Mouse (Mus musculus) macrophage (primary cell): ENCODE results near the gene Tfb2m. TPM values are rescaled to one million over a fixed set of nuclear protein-coding genes. Genes with fewer than 3 reads are reported as not detected.

Source experiments
- H3K27ac ChIP-seq: fragments of 350-480 bp; formaldehyde crosslinking; 2 replicates; pipeline ENCODE4 v1.9.0; 2021
- H3K36me3 ChIP-seq: fragments of 350-480 bp; formaldehyde crosslinking; 2 replicates; pipeline ENCODE4 v1.9.0; 2021; ENCODE audit errors: inconsistent target
- H3K4me3 ChIP-seq: fragments of 350-480 bp; formaldehyde crosslinking; 2 replicates; pipeline ENCODE4 v1.9.0; 2021; ENCODE audit errors: inconsistent target
- H3K79me2 ChIP-seq: fragments of 350-480 bp; formaldehyde crosslinking; 2 replicates; pipeline ENCODE4 v1.9.0; 2021; ENCODE audit errors: inconsistent target
- WGBS: methylation state at CpG from one replicate; pipeline ENCODE4 v1.1.7; 2026; ENCODE audit warnings: inconsistent platforms; ENCODE audit not compliant: missing documents; 5-methylcytosine and 5-hydroxymethylcytosine counted together
- polyA plus RNA-seq: library from polyadenylated mRNA; stranded (reverse); fragments of 250-400 nt; gene quantifications from 3 replicates; pipeline ENCODE4 v1.2.4, GENCODE M21; 2018; ENCODE audit warnings: inconsistent platforms

Tfb2m gene
- polyA plus RNA-seq, 1 experiment from 2014 or later = 18.1 TPM

DNA sequence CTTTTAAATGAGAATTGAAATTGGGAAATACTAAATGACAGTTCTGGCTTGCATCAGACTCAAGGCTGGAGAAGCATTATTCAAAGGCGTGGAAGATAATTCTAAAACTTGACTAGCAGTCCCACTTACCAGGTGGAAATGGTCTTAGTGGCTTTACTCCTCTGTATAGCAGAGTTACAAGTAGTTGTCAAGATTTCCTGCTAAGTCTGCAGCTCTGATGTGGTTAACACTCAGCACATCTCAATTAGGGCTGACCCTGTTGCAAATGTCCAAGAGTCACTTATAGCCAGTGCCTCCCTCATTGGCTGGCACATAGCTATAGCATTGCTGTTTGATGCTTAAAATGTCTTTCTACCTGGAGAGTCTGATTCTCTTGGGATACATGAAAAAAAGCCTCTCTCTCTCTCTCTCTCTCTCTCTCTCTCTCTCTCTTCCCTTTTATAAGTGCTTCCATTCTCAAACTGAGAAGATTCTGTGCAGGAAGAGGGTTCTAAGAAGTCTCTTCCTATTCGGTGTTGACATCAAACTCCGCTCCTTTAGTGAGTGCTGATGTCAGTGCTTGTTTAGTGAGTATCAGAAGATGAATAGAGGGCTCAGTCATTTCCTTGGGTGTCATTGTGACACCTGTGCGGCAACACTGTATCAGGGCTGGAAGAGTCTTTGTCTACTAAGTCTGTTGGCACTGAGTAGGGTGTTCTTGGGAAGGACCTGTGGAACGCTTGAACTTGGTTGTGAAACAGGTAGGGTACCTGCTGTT, 3.1 kb upstream of the Tfb2m start:
- no peaks in the 10 kb centered on the region for H3K36me3 ChIP-seq
- no peak overlapping the region for H3K4me3 ChIP-seq
- 75% methylated on average over 5 of the region's 5 CpGs for WGBS
- peaks cover 82% of the 10 kb centered on the region for H3K79me2 ChIP-seq
- H3K27ac ChIP-seq = no peak overlapping the region

DNA sequence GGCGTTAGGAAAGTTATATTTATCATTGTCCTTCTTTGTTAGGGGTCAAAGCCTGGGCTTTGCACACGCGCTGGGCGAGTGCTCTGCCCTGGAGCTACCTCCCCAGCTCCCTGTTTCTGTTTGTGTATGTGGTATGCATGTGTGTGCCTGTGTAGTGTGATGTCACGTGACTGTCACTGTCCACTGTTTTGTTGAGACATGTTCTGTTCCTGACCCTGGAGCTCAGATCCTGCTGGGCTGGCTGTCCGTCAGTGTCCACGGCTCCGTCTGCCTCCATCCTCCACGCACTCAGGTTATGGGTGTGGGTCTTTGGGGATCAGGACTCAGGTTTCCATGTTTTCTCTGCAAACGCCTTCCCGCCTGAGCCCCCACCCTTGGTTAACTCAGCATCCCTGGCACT, 2.2 kb upstream of the Tfb2m start:
- WGBS = 87% methylated on average over 11 of the region's 11 CpGs
- Histone ChIP-seq H3K27ac (no peak overlapping the region), H3K4me3 (no peak overlapping the region), H3K79me2 (peaks cover 82% of the 10 kb centered on the region), H3K36me3 (no peaks in the 10 kb centered on the region)

DNA sequence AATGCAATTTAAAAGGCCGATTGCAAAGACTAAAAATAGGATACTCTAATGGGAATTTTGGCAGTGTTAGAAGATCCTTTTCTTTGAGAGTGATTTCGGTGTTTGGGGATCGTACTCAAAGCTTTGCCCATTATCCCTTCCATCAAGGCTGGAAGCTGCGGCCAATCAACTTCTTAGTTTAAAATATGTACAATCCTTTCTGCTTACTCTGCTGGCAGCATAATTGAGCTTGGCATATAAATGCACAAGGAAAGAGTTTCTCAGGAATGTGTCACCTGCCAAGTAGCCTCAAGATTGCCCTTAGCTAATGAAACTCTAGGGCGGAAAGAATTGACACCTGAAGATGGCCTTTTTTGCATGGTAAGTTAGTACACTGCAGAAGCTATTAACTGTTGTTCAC, 1.1 kb upstream of the Tfb2m start:
- peak overlapping the region; percentile 63 for H3K4me3 ChIP-seq
- peak overlapping the region; percentile 39; the same call in 1 of the 2 replicates for H3K27ac ChIP-seq
- H3K36me3 ChIP-seq = no peaks in the 10 kb centered on the region
- 31% methylated on average over 5 of the region's 5 CpGs for WGBS
- peaks cover 82% of the 10 kb centered on the region for H3K79me2 ChIP-seq

DNA sequence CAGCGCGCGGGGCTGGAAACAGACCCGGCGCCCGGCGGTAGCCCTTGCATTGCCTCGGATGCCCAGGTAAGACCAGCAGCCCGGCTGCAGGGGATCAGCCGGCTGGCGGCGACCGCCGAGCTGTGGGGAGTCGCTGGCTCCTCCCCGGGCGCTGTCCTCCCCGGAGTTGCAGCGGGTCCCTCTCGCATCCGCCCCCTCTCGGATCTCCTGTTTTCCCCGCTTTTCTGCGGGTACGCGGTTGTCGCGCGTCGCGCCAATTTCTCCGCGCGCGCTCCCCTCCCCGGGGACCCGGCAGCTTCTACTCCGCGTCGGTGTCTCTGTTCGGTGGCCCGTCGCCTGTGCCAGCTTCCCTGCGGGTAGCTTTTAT, 467 bp upstream of the Tfb2m start:
- Histone ChIP-seq H3K27ac (peak overlapping the region; percentile 39), H3K4me3 (peak overlapping the region; percentile 63), H3K36me3 (0 out of 2 replicates have a peak, but pooled peaks cover 3% of the 10 kb centered on the region), H3K79me2 (peaks cover 76% of the 10 kb centered on the region)
- under 1% methylated on average over 40 of the region's 44 CpGs for WGBS

DNA sequence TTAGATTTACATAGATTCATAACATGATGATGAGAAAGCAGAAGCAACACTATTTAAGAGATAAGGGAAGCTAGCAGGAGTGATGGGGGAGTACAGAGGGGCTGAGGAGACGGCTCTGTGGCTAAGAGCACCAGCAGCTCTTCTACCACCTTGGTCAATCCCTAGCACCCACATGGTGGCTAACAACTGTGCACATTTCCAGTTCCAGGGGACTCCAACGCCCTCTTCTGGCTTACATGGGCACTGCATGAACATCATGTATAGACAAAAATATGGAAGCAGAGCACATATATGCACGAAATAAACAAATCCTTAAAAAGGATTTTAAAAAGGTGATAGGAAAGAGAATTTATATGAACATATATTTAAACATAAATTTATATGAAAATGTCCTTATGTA, 4.6 kb downstream of the Tfb2m start:
- peaks cover 24% of the 10 kb centered on the region for H3K36me3 ChIP-seq
- H3K79me2 ChIP-seq = peaks cover 39% of the 10 kb centered on the region
- no peak overlapping the region for H3K27ac ChIP-seq
- 62% methylated on average over 3 of the region's 3 CpGs for WGBS
- no peak overlapping the region for H3K4me3 ChIP-seq

DNA sequence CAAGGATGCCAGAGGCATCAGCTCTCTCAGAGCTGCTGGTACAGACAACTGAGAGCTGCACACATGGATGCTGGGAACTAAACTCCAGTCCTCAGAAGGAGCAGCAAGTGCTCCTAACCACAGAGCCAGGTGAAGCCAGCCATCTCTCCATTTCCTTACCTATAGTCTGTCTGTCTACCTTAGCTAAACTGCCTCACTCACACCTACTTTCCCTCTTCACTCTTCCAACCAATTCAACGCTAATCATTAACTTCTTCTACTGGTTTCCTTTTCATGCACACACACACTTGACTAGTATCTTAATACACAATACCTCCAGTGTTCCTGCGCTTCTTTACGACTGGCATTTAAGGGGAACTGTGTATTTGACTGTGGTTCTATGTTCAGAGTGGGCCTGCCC, 6.2 kb downstream of the Tfb2m start:
- Histone ChIP-seq H3K27ac (no peak overlapping the region), H3K4me3 (no peak overlapping the region), H3K36me3 (peaks cover 24% of the 10 kb centered on the region), H3K79me2 (peaks cover 32% of the 10 kb centered on the region)
- 88% methylated on average over 3 of the region's 3 CpGs for WGBS

DNA sequence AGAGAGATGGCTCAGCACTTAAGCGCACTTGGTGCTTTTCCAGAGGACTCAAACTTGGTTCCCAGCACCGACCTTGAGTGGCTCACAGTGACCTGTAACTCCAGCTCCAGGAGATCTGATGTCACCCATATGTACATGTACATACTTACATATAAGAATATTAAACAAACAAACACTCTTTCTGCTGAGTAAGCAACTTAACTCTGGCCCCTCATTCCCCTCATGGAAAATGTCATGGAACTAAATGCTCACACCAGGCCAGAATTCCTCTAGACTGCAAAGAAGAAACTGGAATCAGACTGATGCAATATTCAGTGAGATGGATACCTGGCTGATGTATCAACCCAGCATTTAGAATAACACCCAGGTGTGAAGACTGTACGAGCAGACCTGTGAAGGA, 7.0 kb downstream of the Tfb2m start:
- 96% methylated on average over 3 of the region's 3 CpGs for WGBS
- H3K36me3 ChIP-seq = peaks cover 24% of the 10 kb centered on the region
- no peak overlapping the region for H3K4me3 ChIP-seq
- H3K27ac ChIP-seq = no peak overlapping the region
- H3K79me2 ChIP-seq = peaks cover 24% of the 10 kb centered on the region

DNA sequence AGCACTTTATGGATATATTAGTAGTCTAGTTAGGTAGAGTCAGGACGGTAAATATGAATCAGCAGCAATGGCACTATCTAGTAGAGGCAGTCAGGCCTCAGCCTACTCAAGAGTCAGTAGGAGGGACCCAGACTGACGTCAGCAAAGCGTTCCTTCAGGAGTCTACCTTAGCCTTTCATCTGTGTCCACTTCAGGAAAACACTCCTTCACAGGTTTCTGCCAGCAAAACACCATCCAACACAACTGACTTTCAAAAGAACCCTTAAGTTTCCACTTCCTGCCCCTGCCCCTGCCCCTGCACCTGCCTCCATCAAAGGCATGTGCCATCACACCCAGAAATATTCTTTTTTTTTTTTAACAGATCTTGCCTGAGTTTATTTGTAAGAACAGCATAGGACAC, 26.2 kb downstream of the Tfb2m start:
- 90% methylated on average over 3 of the region's 3 CpGs for WGBS
- H3K27ac ChIP-seq = no peak overlapping the region
- H3K36me3 ChIP-seq = no peaks in the 10 kb centered on the region
- H3K4me3 ChIP-seq = no peak overlapping the region
- H3K79me2 ChIP-seq = peaks cover 18% of the 10 kb centered on the region; the same call in 1 of the 2 replicates

DNA sequence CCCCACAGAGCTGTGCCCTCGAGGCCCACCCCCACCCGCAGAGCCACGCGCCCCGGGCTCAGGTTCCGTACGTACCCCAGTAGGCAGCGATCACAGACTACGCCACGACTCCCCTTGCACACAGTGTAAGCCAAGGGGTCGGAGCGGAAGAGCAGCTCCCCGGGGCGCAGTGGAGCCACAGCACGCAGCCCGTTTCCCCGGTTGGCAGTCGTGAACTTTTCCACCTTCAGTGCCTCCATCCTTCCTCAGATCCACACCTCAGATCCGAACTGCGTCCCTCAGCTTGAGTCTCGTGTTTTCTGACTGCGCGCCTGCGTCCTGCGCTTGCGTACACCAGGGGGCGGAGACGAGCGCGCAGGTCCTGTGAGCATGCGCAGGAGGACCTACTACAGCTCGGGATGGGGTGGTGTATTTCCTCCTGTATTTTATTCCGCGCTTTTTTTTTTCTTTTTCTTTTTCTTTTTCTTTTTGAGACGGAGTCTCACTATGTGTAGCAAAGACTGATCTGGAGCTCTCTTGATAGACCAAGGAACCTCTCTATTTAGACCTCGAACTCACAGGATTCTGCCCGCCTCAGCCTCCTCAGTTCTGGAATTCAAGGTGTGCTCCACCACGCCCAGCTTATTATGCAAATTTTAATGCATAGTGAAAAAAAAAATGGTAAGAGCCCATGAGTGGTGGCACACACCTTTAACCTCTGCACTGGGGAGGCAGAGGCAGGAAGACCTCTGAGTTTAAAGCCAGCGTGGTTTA, 28.2 kb downstream of the Tfb2m start, which contains the start of gene Smyd3:
TSS of gene Smyd3 (minus strand) at position 329 of the 753 bp plus-strand sequence.
- 6% methylated on average over 39 of the region's 39 CpGs for WGBS

DNA sequence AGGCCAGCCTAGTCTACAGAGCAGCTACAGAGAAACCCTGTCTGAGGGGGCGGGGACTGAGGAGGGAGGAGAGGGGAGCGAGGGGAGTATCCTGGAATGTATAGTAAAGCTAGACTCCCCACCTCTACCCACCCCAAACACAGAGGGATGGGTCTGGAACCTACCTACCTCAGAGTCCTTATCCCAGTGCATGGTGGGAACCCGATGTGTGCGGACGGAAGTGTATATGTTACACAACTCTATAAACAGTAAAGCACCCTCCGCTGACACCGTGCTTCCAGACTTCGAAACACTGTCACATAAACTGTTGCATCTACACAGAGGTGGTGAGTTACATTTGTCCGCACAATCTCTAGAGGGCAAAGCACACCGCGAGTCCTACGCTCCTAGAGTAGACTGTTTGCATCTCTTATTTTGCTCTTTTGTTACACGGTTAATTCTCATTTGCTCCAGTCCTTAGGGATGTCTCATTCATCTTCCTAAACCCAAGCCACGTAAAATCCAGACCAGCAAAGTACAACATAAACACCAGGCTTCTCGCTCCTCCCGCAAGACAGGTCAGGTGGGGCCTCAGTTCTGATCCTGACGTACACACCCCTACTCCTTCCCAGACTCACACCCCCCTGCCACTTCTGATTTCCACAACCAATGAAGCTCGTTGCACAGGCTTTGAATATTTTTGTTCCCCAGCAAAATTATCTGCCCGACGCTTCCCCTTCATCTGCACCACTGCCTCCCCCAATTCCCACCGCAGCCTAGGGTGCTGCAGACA, 28.9 kb downstream of the Tfb2m start:
- H3K4me3 ChIP-seq = peak overlapping the region; percentile 68
- no peaks in the 10 kb centered on the region for H3K36me3 ChIP-seq
- 0 out of 2 replicates have a peak overlapping the region, but pooled peaks have one; percentile 0 for H3K27ac ChIP-seq
- peaks cover 39% of the 10 kb centered on the region; the same call in 1 of the 2 replicates for H3K79me2 ChIP-seq
- under 1% methylated on average over 20 of the region's 21 CpGs for WGBS

More for the DNA sequence above, 28.2 kb downstream of the Tfb2m start, which contains the start of gene Smyd3:
- H3K4me3 ChIP-seq = peak within 1 kb of the TSS; percentile 68
- 0 out of 2 replicates have a peak within 1 kb of the TSS, but pooled peaks have one; percentile 0 for H3K27ac ChIP-seq
- no peaks in the 10 kb centered on the region for H3K36me3 ChIP-seq
- H3K79me2 ChIP-seq = peaks cover 36% of the 10 kb centered on the region; the same call in 1 of the 2 replicates

DNA sequence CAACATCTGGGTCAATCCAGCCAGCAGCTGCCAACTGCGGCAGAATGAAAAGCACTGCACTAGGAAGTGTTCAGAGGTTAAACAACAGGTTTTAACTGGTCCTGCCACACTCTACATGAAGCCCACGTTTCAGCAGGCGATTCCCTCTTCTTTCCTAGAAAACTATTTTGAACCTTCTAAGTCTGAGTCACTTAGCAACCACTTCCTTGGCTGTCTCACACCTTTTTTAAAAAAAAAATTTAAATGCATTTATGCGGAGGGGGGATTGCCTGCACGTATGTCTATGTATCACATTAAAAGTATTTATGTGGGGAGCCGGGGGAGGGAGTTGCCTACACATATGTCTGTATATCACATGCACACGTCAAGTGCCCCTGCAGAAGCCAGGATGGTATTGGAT, 34.2 kb downstream of the Tfb2m start:
- Histone ChIP-seq H3K79me2 (peaks cover 39% of the 10 kb centered on the region; the same call in 1 of the 2 replicates), H3K27ac (no peak overlapping the region), H3K4me3 (no peak overlapping the region), H3K36me3 (no peaks in the 10 kb centered on the region)
- 69% methylated on average over 5 of the region's 7 CpGs for WGBS

DNA sequence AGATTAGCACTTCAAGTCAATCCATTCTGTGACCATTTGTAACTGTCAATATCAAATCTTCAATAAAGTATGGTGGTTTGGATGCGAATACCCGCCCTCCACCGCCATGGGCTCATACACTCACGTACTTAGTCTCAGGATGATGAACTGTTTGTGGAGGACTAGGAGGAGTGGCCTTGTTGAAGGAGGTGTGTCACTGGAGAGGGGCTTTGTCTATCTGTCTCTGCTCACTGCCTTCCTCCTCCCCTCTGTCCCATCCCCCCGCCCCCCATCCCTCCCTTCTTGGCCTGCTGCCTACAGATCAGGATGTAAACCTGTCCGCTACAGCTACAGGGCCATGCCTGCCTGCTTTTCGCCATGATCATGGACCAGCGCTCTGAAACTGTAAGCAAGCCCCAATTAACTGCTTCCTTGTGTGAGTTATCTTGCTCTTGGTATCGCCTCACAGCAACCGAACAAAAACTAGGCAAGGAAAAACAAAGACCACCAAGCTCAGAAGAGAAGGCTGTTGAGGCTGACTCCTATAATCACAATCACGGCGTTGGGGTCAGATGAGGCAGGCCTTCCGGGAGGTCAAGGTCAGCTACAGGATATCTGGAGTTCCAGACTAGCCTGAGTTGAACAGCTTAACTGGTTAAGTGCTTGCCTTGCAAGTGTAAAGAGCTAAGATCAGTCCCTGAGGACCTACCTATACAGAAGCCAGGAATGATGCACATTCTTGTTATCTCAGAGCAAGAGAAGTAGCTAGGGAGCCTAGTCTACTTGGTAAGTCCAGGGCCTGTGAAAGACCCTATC, 35.3 kb downstream of the Tfb2m start:
- H3K4me3 ChIP-seq = no peak overlapping the region
- H3K36me3 ChIP-seq = no peaks in the 10 kb centered on the region
- 95% methylated on average over 12 of the region's 13 CpGs for WGBS
- H3K79me2 ChIP-seq = peaks cover 29% of the 10 kb centered on the region; the same call in 1 of the 2 replicates
- no peak overlapping the region for H3K27ac ChIP-seq

DNA sequence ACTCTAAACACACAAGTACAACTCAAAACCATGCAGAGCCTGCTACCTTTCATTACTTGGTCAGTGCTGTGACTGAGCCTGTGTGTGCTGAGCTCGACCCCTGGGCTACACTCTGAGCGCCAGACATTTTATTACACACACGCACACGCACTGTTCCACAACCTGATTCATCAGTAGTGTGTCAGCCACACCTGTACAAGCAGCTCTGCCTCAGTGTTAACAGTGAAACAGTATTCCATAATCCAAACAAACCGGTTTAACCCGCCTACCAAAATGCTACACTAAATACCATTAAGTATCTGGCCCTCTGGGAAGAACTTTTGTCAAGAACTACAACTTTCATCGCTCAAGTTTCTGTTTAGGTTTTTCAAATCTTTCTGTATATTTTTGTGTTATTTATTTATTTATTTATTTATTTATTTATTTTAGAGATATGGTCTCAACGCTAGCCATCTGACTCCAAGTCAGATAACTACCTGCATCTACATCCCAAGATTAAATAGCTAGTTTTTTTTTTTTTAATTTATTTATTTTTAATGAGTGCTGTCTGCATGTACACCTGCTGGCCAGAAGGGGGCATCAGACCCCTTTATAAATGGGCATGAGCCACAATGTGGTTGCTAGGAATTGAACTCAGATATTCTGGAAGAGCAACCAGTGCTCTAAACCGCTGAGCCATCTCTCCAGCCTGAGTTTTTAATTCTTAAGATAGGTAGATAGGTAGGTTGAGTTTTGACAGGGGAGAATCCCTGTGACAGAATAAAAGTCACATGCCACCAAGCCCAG, 39.3 kb downstream of the Tfb2m start:
- WGBS = 73% methylated on average over 9 of the region's 9 CpGs
- Histone ChIP-seq H3K27ac (no peak overlapping the region), H3K4me3 (no peak overlapping the region), H3K79me2 (no peaks in the 10 kb centered on the region), H3K36me3 (no peaks in the 10 kb centered on the region)
